Mouse (Mus musculus) layer of hippocampus, adult 18-20 months (tissue): ENCODE data around the gene Rnf123. TPM values are rescaled to one million over a fixed set of nuclear protein-coding genes. Genes with fewer than 3 reads are reported as not detected.

Experiments used
- DNase-seq, 2 experiments: peaks; one replicate each; pipeline ENCODE4 v3.0.0; 2022; ENCODE audit warnings: low spot score in 2 of 2
- total RNA-seq, 2 experiments: library from RNA; stranded (reverse); gene quantifications; 2 replicates each; pipeline ENCODE4 v1.2.3; 2021

Rnf123 gene
- total RNA-seq, 2 experiments from 2014 or later = 87.8 to 104 TPM

DNA sequence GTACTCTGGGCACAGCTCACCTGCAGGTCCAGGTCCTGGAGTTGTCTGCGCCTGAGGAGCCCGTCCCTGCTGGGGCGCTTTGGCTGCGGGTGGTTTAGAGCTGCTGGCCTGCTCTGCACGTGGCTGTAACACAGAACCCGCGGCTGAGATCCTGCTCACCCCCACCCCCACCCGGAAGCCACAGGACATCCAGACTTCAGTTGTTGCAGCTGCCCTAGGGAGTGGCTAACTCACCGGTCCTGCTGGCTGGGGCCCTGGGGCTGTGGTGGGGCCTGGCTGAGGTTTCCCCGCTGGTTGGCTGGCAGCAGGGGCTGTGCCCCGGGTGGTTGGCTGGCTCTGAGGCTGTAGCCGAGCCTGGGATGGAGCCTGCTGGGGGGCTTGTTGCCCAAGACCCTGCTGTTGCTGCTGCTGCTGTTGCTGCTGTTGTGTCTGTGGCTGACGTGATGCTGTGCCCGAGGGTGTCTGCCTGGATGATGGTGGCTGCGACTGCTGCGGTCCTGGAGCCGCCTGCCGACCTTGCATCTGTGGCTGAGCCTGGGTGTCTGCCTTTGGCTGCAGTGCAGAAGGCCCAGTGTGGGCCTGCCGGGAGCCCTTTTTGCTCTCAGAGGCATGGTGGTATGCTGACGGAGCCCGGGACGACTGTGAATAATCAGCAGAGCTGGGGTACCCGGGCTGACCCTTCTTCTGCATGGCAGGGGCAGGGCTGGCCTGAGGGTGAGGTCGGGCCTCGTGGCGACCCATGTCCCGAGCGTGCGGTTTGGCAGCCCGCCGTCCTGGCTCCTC, 21.8 kb upstream of the Rnf123 start:
- DNase-seq = no peak

- no peak for DNase-seq
These were observed 16.5 kb upstream of the Rnf123 start for GRCm38 (mm10) chr9:108099619-108100018.

DNA sequence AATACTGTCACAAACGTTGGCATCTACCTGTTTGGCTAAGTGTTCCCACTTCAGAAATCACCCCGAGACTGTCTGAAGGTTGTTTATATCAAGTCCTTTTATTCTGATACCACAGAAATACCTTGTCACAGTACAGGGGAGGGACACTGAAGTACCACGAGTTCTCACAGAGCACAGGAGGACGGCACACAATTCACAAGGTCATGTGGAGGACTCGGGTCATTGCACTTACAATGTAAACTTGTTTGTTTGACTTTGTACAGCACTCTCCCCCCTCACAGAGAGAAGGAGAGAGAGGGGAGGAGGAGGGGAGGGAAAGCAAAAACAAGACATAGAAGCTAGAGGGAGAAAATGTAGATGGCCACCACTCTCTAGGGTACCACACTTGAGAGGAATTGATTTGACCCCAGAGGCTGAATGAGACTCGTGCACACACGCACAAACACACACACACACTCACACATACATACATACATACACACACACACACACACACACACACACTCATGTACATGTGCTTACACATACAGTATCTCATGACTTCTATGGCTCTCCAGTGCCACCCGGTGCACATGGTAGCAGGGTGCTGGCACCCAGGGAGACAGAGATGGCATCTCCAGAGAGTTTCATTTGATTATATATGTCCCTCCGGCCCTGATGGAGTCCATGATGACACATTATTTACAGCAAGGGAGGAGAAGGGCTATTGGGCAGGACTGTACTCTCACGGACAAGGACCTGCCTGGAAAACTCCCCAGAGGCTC, 13.0 kb upstream of the Rnf123 start:
- no peak for DNase-seq

DNA sequence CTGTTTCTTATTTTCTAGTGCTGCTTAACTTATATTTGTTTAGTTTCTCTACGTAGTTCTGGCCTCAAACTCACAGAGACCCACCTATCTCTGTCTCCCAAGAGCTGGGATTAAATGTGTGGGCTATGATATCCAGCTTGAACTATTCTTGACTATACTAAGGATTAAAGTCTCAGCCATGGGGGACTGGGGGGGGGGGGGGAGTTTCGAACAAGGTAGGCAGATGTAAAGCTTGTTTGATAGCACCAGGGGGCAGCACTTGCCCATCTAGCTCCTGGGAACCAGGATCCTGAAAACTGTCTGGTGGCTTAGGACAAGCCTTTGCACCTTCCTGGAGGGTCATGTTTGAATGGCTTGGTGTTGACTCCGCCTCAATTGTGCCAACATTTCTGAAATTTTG, 12.4 kb upstream of the Rnf123 start:
- DNase-seq = peak in 1 of 2 experiments; percentile 71

GRCm38 (mm10) chr9:108094998-108095411, 11.9 kb upstream of the Rnf123 start:
- no peak for DNase-seq

DNA sequence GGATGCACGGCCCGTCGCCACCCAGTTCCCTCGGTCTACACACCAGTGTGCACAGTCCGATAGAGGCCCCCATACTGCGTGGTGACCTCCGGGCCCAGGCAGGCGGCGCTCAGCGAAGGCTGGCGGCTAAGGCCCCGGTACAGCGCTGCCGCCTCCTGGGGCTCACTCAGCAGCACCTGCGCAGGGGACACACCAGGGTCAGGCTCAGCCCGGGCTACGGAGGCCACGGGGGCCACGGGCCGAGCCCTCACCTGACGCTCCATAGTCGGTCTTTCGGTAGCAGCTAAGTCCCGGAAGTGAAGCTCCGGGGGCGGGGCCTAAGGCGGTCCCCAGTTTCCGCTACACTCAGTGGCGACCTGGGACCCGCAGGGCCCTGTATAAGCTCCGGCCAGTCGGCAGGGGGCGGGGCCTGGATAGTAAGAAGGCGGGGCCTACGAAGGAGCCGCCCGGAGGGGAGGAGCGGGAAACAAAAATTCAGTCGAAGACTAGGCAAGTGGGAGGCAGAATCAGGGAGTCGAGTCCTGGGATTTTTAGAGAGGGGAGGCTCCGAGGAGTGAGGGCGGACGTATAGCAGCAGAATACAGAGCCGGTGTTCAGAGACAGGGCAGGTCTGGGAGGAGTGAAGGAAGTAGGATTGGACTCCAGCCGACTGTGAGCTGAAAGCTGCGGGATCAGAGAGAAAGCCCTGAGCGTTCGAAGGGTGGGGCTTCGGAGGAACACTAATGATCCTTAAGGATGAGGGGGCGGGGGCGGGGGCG, 11.2 kb upstream of the Rnf123 start, which contains the start of gene Apeh:
Gene Apeh (minus strand): TSS at position 423 of the 758 bp plus-strand sequence.
- peak; percentile 74 to 87 for DNase-seq

DNA sequence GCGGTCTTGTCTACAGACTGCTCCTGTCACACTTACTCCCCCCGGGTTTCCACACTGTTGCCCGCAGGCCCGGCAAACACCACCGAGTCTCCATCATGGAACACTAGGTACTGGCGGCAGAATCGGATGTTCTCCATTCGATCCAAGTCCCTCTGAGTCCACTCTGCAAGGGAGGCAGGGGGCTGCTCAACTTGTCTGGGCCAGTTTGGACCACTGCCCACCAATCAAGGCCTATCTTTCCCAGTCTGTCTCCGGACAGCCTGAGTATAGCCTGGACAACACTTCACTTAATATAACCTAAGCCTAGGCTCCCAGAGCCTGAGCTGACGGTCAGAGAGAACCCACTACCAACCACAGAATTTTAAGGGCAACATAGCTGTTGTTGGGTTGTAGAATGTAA, 10.4 kb upstream of the Rnf123 start:
- DNase-seq = no peak

DNA sequence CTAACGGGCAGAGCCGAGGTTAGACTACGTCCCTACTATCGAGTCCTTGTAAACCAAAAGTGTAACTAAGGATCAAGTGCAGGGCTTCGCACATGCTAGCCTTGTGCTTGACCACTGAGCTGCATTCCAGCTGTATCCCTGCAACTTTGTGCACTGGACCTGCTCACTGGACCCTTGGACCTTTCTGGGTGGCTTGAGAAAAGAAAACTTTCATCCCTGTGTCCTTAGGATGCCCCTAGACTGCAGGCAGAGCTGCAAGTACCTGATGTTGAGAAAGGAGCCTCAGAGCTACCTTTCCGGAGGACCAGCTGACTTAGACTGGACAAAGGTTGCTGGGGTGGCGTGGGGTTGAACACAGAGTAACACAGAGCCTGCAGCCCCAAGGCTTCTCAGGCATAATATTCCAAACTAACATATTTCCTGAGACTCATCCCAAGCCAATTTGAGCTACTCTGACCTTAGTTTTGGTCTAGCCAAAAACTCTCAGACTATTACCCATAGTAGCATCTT, 7.5 kb upstream of the Rnf123 start:
- DNase-seq = no peak

GRCm38 (mm10) chr9:108085261-108085660, 2.1 kb upstream of the Rnf123 start:
- no peak for DNase-seq

DNA sequence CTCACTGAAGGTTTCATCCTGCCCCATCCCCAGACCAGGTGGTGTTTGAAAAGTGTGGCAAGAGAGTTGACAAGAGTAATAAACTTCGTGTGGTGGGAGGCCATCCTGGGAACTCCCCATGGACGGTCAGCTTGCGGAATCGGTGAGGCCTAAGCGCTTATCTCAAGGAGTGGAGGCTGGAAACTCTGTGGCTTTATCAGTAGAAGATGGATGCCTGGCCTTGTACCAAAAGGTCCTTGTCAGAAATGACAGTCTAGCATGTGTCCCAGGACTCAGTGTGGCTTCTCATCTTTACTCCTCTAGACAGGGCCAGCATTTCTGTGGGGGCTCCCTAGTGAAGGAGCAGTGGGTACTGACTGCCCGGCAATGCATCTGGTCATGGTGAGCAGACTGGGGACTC, 415 bp upstream of the Rnf123 start:
- no peak for DNase-seq

GRCm38 (mm10) chr9:108082549-108082948, 597 bp downstream of the Rnf123 start:
- DNase-seq = no peak

DNA sequence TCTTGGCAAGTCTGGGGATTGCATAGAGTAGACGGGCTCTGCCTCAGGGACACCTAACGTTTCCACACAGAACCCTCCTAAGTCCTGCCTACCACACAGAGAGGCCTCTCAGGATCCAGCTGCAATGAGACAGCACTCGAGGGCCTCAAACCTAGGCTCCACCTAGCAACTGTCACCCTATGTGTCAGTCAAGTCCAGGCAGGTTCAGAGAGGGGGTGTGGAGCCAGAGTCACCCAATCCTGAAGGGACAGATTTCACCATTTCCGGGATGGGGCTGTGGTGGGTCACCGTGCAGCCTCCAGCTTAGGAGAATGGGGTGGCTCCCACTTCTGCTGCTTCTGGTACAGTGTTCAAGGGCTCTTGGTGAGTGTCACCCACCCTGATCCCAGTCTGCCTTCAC, 3.0 kb downstream of the Rnf123 start, which contains the start of gene Mst1:
Gene Mst1 (plus strand): TSS at position 269 of the 400 bp plus-strand sequence.
- DNase-seq = no peak

DNA sequence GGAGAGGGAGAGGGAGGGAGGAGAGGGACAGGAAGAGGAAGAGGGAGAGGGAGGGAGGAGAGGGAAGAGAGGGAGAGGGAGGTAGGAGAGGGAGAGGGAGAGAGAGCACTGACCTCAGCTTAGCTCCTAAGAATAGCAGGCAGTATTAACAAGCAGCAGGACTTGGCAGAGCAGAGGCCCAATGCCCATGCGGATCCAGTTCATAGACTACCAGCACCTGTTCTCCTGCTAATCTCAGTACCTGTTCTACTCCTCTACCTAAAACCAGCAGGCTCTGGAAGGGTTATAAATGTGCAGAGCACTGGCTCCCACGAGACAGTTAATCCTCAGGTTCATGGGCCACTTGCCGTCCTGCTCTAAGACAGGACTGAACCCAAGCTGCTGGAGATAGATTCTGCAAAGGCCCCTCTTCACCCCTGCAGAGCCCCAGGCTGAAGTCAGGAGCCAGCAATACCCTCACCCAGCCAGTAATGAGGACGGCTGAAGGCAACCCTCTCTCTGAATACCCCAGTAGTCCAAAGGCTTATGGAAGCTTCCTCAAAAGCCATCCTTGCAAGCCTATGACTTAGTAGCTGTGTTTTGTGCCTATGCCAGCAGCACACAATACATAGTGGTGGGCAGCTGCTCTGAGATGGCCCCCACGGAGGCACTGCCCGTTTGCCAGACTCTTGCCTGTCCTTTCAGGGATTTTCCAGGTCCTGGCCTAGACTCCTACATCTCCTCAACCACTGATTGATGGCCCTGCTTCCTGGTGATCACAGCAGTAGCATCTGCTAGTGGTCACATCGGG, 9.8 kb downstream of the Rnf123 start:
- DNase-seq = no peak

DNA sequence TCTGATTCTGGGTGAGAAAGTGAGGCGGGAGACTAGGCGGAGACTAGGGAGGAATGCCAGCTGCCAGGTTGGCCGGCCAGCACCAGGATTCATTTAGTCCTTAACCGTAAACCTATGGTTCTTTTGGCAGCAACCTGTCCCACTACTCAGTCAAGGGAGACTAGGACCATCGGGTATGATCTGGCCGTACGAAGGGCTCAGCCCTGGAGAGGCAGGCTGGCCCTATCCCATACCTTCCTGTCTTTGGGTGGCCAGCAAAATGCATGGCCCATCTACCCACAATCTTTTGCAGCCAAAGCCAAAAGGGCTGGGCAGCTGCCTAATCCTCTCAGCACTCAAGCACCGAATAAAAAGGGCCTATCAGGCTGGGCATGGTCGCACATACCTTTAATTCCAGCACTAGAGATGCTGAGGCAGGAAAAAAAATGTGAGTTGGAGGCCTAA, 10.6 kb downstream of the Rnf123 start:
- DNase-seq = no peak

- DNase-seq = no peak
These were observed 11.3 kb downstream of the Rnf123 start for GRCm38 (mm10) chr9:108071801-108072200.

GRCm38 (mm10) chr9:108069529-108069928, 13.6 kb downstream of the Rnf123 start:
- no peak for DNase-seq

DNA sequence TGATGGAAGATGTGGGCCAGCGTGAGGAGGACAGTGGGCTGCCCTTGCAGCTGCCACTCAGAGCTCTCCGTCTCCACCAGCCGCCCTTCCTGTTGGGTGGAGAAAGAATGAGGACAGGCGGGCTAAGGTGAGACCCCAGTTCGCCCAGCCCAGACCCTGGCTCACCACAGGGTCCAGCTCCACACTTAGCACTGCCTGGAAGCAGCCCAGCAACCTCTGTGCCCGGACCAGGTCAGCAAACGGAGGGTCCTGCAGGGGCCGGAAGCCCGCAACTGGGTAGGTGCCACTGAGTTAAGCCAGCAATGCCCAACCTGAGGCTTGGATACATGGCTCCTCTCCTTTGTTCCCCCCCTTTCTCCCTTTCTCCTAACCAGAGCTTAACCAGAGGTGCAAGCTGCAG, 14.1 kb downstream of the Rnf123 start:
- DNase-seq = no peak

- DNase-seq = peak; percentile 64 to 93
These were observed 15.2 kb downstream of the Rnf123 start for GRCm38 (mm10) chr9:108067900-108068299.

DNA sequence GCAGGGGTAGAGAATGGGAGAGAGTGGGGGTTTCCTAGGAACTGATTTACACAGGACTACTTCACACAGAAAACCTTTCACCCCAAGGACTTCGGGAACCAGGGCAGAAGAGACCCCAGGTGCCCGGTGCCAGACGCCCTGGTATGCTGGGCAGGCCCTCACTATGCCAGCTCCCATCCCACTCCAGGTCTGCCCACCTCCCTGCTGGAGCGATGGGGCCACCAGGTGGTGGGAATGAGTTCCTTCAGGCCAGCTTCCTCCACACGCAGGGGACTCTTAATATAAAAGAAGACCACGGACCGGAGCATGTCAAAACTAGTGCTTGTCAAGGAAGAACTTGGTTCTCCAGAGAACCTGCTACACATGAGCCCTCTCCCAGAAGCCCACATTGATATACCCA, 15.9 kb downstream of the Rnf123 start:
- DNase-seq = no peak

GRCm38 (mm10) chr9:108065491-108066011, 17.6 kb downstream of the Rnf123 start:
- peak in 1 of 2 experiments; percentile 82 for DNase-seq
